Mouse (Mus musculus) layer of hippocampus, adult 11-12 months (tissue): ENCODE measurements around the gene Tmed11.
"Not testable (repeated sequence)": the region's sequence is repeated elsewhere in the genome, so short reads cannot be mapped to it uniquely, and the experiment has no call there.

Experiments
- DNase-seq: peaks from one replicate; pipeline ENCODE4 v3.0.0; 2022; ENCODE audit warnings: low spot score

The Tmed11 gene

DNA sequence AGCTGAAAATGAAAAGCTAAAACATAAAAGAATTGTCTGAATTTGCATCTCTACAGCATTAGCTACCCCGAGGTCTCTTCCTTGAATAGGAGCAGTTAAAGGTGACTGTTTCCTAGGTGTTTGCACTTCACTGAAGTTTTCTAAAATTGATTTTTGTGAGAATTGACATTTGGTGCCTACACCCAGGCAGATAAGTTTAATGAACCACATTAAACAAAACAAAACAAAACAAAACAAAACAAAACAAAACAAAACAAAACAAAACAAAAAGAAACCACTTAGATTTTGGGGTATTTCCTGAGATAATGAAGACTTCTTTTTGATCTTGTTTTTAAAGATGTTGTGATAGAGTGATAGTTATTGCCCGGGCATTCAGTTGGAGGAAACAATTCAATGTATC lies at the start of gene Tmed11:
Tmed11 (minus strand) TSS at position 101 of the 400 bp plus-strand sequence.
- DNase-seq: not testable (repeated sequence)

DNA sequence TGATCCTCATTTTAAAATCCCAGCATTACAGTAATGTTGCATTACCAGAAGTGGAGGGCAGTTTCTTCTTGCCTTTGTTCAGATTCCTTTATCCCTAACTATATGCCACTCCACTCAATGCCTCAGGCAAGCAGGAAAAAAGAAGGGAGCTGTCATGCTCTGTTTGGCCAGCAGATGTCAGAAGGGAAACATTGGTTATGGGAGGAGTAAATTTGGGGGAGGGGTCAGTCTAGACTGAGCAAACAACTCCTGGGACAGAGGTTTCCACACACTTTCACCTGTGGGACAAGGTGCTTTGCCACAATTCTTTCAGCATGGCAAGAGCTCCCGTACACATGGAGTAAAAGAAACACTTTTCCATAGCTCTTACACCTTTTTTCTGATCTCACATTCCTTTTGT lies 41.0 kb upstream of the Tmed11 start:
- DNase-seq: no peak

DNA sequence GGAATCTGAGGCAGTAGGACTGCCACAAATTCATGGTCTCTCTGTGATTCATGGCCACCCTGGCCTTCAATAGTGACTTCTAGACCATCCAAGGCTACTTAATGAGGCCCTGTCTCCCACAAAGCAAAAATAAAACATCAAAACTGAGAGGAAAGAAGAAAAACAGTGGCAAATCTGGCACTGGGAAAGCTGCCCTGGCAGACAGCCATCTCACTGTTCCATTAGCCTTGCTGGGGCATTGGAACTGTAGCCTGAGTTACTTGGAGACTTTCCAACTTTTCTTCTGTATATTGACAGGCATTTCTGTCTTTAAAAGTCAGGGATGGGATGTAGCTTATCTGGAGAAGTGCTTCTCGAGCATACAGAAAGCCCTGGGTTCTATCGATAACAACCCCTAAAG lies 28.1 kb upstream of the Tmed11 start:
- no peak for DNase-seq

DNA sequence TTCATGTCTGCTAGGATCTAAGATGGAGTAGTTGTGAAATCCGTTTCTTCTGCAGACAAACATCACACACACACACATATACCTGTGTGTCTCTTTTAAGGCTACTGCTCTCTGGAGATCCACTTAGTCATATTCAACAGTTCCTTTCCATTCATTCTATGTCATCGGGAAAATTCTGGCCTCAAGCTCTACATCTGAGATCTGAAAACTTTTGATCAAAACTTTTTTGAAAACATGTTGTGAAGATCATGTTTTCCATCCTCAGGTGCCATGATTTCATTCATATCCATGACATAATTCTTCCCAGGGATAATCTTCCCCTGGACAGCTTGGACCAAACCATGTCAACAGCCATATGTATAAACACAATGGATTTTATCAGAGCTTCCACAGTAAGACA lies 13.6 kb upstream of the Tmed11 start, which contains the start of gene Vmn2r8:
Vmn2r8 (minus strand) TSS at position 101 of the 400 bp plus-strand sequence.
- not testable (repeated sequence) for DNase-seq

DNA sequence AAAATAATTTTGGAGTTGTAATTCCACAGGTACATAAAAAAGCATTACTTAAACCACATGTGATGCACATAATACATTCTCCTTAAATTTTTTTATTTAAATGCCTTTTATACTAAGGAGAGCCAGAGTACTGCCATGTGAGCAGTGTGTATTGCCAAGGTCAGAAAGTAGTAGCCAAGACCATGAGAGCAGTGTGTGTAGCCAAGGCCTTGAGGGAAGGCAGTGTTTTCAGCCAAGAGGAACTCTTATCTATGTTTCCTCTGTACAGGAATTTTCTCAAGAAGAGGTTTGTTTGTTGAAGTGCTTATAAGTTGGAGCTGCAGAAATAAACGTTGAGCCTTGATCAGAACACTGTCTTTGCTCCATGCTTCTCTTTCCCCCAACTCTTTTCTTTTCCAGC lies 8.5 kb upstream of the Tmed11 start:
- DNase-seq: no peak

DNA sequence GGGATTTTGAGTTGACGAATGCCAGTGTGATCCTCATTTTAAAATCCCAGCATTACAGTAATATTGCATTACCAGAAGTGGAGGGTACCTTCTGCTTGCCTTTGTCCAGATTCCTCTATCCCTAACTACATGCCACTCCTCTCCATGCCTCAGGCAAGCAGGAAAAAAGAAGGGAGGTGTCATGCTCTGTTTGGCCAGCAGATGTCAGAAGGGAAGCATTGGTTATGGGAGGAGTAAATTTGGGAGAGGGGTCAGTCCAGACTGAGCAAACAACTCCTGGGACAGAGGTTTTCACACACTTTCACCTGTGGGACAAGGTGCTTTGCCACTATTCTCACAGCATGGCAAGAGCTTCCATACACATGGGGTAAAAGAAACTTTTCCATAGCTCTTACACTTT lies 4.8 kb downstream of the Tmed11 start:
- peak; percentile 3 for DNase-seq

DNA sequence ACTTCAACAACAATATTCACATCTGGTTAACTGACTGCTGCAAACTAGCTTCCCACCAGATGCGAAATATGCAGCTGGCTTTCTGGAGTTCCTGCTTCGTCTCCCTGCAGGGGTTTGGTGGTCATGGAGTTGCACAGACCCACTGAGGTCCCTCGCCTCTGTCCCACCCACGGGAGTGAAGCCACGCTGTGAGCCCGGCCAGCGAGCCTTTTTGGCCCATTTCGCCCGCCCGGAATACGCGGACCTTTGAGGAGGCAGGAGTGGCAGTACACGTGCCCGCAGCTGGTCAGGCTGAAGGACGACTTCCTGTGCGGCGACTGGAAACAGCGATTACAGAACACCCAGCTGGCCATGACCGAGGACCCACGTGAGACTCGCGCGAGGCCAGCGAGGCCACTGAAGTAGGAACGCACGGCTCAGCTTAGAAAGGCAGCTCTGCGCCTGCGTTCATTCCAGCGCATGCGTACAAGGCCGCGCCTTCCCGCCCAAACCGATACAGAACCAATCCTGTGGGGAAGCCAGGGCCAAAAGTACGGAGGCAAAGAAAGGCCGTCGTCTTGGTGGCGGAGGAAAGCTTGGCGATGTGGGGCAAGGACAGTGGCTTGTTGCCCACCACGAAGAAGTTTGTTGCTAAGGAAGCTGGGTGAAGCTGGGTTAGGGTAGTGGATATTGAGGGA lies 20.4 kb downstream of the Tmed11 start, which contains the start of gene Rnf212:
Rnf212 (minus strand) TSS at position 353 of the 677 bp plus-strand sequence.
- no peak for DNase-seq

DNA sequence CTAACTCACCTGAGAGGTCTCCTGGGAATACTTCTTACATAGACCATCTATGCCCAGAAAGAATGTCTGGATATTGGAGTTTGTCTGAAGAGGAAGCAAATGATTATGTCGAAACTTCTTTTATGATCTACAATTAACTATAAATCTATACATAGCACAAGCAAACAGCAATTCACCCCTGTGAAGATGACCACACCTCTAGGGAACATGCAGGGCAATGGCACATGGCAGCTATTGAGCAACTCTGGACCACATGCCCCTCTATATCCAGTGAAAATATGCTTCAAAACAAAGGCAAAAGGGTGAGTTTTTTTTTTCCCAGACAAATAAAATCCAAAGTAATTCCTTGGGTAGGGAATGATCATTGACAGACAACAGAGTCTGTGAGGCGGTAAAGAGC lies 35.2 kb downstream of the Tmed11 start:
- no peak for DNase-seq

DNA sequence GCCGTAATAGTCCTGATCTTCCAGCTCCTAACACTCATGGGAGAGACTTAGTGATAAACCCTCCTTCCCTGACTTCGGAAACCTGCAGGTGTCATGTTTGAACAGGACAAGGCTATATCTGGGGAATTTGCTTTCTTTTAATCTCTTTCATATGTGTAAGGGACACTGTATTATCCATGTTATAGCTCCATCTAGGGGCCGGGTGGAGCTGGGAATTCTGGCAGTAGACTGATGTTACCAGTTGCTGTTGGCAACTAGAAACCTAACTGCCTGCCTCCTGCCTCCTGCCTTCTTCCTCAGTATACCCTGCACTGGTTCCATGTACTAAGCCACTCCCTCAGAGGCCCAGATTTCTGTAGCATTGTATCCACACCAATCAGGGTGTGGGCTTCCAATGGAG lies 36.8 kb downstream of the Tmed11 start:
- peak; percentile 33 for DNase-seq

DNA sequence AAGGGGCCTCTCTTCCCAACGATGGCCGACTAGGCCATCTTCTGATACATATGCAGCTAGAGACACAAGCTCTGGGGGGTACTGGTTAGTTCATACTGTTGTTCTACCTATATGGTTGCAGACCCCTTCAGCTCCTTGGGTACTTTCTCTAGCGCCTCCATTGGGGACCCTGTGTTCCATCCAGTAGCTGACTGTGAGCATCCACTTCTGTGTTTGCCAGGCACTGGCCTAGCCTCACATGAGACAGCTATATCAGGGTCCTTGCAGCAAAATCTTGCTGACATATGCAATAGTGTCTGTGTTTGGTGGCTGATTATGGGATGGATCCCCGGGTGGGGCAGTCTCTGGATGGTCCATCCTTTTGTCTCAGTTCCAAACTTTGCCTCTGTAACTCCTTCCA lies 43.9 kb downstream of the Tmed11 start:
- DNase-seq: not testable (repeated sequence)

DNA sequence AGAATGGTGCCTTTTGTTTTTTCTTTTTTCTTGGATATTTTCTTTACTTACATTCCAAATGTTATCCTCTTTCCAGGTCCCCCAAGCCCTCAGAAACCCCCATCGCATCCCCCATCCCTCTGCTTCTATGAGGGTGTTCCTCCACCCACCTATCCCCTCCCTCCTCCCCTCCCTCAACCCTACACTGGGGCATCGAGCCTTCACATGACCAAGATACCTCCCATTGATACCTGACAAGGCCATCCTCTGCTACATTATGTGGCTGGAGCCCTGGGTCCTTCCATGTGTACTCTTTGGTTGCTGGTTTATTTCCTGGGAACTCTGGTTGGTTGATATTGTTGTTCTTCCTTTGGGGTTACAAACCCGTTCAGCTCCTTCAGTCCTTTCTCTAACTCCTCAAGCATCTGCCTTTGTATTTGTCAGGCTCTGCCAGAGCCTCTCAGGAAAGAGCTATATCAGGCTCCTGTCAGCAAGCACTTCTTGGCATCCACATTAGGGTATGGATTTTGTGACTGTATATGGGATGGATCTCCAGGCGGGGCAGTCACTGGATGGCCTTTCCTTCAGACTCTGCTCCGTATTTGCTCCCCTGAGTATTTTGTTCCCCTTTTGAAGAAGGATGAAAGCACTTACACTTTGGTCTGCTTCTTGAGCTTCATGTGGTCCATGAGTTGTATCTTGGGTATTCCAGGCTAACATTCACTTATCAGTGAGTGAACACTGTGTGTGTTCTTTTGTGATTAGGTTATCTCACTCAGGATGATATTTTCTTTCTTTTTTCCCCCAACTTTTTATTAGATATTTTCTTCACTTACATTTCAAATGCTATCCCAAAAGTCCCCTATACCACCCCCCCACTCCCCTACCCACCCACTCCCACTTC lies 44.6 kb downstream of the Tmed11 start:
- DNase-seq: no peak

DNA sequence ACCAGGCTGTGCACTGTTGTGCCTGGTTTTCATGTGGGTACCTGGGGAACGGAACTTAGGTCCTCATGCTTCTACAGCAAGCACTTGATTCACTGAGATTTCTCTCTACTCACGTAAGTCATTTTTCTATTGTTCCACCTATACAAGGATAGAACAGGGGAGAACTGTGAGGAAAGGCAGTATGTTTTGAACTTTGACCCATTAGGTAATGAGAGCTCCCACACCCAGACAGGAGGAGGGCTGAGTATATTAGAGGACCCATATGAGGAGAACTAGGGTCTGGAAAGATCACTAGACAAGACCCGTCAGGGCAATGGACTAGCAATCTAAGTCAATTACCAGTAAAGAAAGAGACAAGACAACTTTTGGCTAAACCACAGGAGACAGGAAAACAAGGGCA lies 50.5 kb downstream of the Tmed11 start:
- DNase-seq: no peak

DNA sequence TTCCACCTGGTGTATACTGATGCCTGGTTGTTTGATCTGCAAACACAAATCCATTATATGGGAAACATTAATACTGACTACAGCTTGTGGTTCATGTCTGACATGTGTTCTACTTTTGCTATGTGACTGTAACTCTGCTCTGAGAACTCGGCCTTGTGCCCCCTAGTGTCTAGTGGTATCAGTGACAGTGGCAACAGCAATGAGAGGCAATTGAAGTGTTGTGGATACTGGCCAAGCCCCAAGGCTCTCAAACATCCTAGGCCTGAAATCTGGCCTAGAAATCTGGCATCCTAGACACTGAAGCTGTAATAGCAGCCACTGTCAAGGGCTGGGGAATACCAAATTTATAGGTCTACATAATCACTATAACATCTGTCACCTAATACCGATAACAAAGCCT lies 51.3 kb downstream of the Tmed11 start:
- DNase-seq: no peak

DNA sequence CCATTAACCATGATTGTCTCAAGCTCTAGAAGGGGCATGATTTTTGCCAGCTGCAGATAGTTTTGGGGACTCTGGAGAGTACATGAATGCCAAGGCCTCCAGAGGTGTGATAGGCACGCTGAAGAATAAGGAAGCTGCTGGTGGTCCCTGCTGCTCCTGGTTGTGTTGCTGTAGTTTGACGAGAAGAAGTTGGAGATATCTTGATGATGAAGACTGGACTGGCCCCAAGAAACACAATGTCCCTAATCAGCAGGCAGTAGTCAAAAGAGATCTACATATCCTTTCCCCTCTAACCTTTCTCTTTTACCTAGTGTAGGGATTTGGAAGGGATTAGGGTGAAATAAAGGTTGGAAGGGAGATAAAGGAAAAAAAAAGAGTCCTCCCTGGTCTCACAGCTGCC lies 52.6 kb downstream of the Tmed11 start:
- no peak for DNase-seq

DNA sequence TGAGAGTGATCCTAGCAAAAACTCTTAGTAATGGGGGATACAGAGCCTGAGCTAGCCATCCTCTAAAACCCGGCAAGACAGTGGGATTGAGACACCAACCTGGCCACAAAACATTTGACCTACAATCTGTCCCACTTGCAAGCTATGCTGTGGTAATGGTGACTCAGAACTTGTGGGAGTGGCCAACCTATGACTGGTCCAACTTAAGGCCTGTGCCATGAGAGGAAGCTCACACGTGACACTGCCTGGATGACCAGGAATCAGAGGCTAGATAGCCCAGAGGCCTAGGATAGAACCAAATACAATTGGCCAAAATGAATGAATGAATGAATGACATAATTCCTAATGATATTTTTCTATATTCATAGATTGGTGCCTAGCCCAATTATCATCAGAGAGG lies 53.3 kb downstream of the Tmed11 start:
- DNase-seq: no peak

DNA sequence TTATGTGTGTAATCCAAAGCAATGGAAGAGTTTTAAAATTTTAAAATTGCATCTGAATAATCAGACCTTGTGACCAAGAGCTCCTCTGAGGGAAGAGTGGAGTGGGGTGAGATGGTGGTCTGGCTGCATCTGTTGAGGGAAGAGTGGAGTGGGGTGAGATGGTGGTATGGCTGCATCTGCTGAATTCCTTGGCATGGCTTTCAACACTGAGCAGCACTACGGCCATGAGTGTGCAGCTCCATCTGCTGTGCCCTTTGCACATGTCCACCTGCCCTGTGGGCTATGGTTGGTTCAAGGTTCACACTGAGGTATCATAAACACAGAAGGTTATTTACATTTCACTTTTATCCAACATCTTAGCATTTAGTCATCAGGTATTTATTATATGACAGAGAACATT lies 67.7 kb downstream of the Tmed11 start:
- no peak for DNase-seq
